Mouse (Mus musculus) neural tube, embryonic 10.5 days (tissue): ENCODE results near the gene Cog2.
A peak's percentile ranks its signal among the peaks of the same experiment; 100 is the strongest.

Experiments used
- DNase-seq: peaks from one replicate; pipeline ENCODE4 v3.0.0-alpha.2; 2017; ENCODE audit warnings: low spot score; ENCODE audit errors: extremely low spot score

The Cog2 gene

DNA sequence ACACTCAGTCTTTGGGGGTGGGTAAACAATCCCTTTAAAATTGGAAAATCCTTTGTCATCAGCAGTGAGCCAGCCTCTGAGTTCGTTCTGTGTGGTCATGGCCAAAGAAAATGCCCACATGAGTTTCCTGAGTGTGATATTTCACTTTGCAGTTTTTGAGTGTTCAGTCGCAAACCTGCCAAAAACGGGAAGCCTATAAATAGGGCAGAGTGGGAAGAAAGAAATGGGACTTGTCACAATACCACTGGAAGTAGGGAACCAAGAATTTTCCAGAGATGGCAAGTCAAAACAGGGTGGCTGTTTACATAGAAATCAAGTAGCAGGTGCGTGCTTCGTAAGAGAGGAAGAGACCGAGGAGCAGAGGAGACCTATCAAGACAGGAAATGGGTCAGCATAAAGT is 4.0 kb upstream of the Cog2 start:
- no peak for DNase-seq

DNA sequence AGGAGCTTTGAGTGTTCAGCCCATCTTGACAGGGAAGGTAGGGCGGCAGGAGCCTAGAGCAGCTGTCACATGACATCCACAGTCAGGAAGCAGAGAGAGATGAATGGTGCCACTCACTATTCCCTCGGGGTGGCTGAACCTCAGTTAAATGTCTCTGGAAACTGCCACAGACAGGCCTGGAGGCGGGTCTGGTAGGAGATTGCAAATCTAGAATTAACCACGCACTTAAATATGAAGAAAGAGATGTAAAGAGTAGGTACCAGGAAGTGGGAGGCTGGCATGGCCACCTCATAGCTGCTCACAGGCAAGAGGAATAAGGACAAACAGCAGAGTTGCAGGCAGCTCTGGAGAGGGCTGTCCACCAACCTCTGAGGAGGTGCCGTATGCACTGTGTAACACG is 3.4 kb upstream of the Cog2 start:
- no peak for DNase-seq

DNA sequence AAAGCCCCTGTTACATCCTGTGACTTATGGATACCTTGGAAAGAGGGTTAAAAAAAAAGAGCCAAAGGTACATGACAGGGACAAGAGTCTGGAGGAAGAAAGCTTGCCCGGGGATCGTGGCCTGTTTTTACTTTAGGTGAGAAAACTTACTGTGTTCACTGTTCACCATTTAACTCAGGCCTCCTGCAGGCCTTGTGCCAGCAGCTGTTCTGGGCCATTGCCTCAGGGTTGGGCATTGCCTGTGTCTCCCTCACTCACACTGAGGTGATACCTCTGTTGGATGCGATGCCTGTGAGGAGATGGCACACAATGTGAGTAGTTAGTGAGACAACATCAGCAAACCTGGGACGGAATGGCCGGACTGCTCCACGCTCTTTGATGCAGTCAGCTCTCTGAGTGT is 1.4 kb downstream of the Cog2 start:
- DNase-seq: no peak

DNA sequence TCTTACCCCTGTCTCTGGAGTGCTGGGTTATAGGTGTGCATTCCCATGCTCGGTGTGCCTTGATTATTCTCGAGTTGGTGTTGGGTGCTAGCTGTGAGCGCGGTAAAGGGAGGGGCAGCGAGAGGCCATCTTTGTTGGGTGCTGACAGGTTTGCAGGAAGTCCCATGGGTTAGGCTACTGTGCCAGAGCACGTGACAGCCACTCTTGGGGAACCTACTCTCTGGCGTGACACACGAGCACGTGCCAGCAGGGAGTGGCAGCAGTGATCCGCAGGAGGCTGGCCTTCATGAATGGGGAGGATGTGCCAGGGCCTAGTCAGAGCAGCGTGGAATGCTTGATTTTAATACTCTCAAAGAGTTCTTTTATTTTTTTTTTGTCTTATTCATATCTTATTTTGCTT is 5.7 kb downstream of the Cog2 start:
- no peak for DNase-seq

DNA sequence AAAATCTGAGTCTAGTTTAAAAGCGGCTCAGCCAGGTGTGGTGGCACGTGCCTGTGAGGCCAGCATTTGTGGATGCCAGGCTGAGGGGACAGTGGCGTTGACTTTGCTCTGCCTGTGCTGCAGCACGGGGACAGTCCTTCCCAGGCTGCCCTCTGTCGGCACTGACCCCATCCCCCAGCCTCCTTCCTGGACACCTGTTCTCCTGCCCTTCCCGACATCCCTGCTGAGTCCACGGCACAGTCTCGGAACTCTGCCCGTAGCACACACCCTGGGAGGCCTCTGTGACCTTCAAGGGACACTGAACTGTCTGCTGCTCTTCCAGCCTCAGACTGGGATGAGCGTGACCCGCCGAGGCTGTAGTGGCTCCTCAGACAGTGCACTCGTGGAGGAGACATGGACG is 9.5 kb downstream of the Cog2 start:
- DNase-seq: no peak

DNA sequence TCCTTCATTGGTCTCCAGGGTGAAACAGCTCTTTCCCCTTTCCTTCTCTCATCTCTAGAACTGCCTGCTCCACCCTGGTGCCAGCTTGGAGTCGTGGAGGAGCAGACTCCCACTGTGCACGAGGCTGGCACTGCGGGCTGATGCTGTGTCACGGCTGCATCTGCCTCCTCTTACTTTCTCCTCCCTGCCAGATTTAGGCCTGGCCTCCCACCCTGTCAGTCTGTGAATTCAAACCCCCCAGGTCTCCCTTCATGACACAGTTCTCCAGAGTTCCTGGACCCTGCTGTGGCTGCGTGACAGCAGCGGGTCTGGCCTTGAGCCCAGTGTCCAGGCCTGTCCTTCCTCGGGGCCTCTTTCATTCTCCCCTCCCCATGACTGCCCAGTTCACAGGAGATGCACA is 10.0 kb downstream of the Cog2 start:
- DNase-seq: no peak

DNA sequence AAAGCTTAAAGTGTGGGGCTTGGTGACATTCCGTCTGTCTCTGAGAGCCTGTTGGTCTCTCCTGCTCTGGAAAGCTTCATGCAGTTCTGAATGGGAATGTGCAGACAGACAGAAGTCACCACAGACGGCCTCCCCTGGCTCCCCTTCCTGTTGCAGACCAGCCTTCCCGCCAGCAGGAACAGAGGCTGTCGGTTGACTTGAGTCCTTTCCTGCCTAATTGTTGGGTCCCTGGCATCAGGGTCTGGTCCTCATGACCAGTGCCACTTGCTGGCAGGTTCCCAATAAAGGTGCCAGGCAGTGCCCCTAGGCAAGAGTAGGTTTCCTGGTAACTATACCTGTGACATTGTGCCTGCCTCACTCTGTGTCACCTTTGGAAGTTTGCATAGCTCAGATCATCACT is 10.4 kb downstream of the Cog2 start:
- DNase-seq: no peak

DNA sequence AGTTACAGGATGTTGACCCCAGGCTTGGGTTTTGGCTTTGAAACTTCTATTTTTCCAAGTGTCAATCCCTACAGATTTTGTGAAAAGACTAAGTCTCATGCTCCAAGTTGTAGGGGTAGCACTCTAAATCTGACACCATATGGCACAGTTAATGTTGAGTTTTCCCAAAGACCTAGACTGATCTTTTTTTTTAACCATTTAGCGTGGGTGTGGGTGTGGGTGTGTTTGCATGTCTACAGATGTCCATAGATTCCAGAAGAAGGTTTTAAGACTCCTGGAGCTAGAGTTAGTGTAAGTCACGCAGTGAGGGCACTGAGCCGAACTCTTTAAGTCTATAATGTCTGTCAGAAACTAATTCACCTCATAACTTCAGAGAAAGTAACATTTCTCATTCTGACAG is 12.1 kb downstream of the Cog2 start:
- no peak for DNase-seq

DNA sequence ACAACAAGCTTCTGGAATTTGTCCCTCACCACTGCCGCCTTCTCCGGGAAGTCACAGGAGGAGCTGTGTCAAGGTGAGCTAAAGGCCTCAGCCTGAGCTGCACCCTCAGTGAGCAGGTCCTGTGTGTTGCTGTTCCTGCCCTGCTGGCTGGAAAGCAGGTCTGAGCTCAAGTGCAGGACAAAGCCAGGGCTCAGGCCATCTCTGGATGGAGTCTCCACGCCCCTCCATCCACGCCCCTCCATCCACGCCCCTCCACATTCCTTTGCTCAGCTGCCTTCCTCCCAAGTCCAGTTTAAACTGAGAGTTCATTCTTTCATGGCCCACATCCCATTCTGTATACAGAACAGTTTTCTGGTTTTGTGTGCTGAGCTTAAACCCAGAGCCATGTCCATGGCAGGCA is 14.9 kb downstream of the Cog2 start:
- no peak for DNase-seq

DNA sequence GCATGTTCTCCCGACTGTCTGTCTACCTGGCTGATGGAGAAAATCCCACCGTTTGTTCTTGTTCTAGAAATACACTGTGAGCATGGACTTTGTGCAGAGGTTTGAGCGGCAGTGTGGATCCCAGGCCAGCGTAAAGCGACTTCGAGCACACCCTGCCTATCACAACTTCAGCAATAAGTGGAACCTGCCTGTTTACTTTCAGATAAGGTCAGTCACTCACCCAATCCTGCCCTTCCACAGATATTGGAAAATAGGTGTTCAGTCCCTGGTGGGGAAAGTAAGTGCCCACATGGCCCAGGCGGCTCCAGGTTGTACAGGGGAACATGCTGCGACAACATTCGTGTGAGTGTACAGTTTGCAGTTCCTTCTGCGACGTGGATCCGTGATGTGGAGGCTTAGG is 20.3 kb downstream of the Cog2 start:
- DNase-seq: no peak

DNA sequence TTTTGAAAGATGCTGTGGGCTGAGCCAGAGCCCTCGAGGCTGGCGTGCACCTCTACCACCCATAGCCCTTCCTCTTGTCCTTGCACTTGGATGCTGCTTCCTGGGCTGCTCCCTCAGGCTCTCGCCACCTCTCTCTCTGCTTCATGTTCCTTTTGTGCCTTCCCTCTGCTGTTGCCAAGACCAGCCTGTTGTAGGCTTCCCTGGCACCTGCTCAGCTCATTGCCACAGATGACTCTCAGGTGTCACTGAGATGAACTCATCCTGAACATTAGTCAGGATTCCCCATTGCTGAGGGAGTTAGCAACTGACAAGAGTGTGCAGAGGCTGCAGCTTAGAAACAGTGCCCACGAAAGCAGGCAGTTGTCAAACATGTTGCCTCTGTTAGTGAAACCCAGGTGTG is 21.4 kb downstream of the Cog2 start:
- DNase-seq: no peak

DNA sequence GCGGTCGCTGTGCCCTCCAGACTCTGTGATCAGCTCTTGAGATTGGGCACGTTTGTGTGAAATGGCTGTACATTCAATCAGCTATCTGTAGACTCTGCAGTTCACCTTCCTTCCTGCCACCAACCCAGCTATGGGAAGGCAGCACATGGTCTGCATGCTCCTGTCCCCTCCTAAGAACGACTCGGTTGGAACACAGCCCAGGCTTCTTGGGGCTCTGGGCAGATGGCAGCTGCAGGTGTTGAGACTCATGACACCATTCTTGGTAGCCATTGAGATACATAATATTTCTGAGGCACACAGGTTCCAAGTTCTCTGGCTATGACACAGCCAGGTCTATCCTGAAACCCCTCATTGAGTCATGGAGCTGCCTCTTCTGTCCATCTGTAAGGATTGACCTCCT is 22.7 kb downstream of the Cog2 start:
- DNase-seq: no peak

DNA sequence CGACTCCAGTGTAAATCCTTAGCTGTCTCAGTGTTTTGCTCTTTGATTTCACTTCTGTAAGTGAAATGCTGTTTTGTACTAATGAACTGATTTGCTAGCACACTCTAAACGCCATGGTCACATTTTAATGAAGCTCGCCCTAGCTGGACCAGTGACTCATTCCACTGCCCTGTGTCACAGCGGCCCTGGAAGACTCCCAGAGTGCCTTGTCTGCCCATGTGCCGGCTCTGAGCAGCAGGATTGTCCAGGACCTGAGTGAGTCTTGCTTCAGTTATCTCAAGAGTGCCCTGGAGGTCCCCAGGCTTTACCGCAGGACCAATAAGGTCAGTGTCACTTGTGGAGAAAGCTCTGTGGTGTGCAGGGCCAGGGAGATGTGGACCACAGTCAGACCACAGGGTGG is 25.8 kb downstream of the Cog2 start:
- no peak for DNase-seq

DNA sequence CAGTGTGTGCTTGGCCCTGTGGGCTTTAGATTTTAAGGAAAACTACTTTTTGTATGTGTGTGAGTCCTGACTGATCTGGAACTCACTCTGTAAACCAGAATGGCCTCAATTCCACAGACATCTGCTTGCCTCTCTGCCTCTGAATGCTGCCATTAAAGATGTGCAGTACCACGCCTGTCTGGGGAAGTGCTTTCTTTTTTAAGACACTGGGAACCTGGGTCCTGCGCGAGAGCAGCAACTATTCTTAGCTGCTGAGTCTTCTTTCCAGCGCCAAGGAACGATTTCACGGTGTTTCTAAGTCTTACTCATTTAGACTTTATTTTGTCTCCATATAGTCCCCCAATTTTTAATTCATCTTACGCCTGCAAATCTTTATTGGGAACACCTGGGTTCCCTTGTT is 26.2 kb downstream of the Cog2 start:
- no peak for DNase-seq

DNA sequence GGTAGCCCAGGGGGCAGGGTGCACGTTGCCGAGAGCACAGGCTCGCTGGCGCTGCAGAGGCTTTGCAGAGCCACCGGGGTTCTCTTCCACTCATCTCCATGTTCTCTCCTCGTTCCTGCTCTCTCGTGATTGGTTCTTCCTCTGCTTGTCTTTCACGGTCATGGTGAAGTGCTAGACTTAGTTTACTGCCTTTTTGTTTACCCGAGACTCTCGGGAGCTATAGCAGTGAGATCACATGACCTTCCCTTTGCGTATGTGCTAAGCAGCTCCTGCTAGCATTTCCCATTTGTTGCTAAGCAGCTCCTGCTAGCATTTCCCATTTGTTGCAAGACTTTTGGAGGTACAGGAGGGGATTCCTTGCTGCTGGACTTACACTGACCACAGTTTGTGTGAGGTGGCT is 26.7 kb downstream of the Cog2 start:
- no peak for DNase-seq

DNA sequence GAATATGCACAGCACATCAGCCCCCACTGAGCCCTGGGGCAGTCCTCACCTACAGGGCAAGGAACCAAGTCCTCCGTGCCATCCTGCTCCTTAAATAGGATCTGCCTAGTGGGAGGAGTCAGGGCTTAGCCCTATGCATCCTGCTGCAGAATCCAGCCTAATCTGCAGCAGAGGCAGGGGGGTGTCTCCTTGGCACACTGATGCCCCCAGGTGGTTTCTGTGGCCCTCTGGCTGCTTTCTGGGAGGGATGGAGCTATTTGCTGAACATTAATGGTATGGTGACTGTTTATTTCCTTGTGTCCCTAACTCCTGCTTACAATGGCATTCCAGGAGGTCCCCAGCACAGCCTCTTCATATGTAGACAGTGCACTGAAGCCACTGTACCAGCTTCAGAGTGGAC is 27.6 kb downstream of the Cog2 start:
- DNase-seq: no peak

DNA sequence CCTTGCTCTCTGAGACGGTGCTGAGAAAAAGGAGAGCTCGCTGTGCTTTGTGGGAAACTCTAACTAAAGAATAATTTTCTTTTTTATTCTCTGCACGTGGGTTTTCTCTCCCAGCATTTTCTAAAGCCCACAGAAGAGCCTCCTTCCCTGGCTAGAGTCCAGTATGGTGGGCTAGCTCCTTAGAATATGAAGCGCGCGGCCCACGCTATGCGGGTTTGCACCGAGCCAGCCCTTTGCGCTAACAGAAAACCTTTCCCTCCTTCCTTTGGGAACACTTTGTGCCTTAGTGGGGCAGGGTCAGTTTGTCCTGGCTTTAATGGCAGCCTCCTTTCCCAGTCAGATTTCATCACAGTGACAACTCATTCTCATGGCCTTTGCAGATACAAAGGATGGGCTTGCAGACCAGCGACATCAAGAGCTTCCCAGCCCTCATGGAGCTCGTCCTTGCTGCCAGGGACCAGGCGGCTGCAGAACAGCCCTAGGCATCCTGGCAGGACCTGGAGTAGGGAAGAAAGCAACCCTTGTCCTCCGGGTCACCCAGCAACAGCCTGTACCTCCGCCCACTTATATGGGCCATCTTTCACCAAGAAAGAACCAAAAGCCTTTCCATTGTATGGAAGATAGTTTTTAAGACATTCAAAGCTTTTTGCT is 30.6 kb downstream of the Cog2 start:
- DNase-seq: no peak

DNA sequence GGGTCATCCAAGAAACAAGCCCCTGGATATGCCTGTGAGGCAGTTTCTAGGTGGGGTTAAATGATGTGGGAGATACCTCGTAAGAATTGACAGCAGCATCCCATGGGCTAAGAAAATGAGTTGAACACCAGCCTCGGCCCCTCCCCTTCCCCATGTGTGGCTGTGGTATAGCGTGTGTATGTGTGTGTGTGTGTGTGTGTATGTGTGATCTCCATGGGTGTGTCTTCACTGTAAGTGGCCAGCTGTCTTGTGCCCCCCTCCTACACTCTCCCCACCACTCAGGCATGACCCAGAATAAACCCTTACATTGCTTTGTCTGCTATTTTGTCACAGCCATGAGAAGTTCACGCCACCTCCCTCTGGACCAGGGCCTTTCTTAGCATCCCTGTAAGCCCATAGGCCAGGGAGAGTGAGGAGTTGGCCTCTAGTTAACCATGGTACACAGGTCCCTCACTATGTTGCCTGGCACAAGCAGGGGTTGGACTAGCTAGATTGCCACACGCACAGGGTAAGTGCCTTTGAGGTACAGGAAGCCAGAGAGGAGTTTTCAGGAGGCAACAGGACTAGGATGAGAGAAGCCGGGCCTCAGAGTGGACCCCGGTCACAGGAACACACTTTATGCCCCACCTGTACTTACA is 34.7 kb downstream of the Cog2 start:
- DNase-seq: no peak

DNA sequence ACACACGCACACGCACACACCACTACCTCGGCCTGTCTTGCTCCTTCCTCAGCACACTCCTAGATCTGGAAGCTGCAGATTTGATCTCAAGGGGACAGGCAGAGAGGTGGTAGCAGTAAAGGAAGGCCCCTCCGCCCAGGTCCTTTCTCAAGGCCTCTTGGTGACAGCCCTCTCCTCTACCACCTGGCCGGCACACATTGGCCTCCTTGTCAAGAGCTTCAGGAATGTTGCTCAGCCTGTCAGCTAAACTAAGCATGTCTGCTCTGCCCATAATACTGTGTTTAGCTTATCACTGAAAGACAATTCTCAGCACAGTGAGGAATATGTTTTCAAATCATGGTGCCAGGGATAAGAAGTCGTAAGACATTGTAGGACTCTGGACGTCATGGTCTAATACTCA is 35.6 kb downstream of the Cog2 start:
- no peak for DNase-seq

DNA sequence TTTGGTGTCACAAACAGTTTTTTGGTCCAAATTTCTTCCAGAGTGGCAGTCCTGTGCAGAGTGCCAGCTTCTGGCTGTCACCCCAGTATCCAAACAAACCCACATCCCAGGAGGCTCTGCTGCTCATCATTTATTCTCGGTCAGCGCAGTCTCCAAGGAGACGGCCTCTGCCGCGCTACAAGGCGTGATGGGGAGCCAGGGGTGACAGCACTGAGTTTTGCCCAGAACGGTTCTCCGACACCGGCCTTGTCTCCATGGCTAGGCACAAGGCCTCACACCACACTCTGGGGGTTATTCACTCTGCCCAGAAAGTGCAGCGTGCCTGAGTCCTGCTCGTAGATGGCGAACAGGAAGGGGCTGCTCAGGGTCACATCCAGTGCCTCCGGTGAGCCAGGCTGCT is 36.1 kb downstream of the Cog2 start:
- peak; percentile 29 for DNase-seq

DNA sequence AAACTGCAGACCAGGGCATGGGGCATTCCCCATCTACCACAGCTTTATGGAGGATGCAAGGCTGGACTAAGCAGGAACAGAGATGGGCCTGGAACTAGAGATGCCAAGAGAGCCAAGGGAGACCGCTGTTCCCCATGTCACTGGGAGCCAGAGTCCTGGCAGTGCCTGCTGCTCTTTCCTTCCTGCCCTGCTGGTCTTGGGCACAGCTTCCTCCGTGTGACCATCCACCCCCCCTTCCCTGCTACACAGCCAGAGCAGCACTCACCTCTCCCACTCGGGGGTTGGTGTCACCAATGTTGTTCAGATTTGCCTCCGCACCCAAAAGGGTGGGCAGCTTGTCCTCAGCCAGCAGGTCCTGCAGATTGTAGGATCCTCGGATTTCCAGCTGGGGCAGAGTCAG is 36.9 kb downstream of the Cog2 start:
- no peak for DNase-seq

DNA sequence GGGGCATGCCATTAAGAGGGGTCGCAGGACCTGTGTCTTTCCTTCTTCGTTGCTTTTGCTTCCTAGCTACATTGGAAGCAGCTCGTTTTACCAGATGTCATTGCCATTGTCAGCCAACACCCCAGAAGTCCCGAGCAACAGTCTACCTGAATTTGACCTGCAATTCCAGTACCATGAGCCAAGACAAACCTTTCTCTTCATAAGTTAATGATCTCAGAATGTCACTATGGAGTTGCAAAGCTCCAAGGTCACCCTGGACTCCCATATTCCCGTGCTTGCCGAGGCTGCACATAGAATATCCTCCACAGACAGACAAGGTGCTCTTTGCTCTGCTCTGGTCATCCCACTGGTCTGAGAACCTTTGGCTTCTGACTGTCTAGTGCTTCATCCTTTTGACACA is 46.6 kb downstream of the Cog2 start:
- no peak for DNase-seq

DNA sequence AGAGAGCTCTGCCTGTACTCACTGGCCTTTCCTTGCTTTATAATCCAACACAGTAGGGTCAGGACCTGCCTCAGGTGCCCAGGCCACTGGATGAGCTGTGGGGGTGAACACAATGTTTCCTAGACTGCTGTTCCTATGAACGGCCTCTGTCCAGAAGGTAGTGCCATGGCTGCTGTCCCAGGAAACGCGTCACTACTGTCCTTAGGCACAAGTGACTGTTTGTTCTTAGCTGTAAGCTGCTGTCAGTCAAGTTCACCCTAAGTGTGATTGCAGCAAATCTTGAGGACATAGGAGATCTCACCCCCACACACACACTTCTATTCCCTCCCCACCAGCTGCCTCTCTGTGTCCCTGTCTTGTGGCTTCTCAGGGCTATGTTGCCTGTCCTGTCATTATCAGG is 47.0 kb downstream of the Cog2 start:
- DNase-seq: no peak

DNA sequence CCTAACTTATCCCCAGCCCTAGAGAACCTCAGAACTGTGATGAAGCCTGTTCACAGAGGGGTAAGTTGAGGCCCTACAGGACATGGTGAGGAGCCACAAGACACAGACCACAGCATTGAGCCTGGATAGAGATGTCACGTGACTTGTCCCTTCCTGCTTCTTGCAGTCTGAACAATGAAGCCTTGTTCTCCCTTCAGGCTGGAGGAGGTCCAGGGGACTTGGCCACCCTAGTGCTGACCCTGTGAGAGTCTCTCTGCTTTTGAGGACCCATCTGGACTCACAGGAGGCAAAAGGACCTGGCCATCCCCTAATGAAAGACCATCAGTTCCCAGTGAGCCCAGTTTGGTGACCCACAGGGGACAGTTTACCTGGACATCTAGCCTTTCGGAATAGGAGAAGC is 48.5 kb downstream of the Cog2 start:
- no peak for DNase-seq
